Mouse (Mus musculus) hindbrain, postnatal 0 days (tissue): ENCODE measurements at regions not wholly inside any gene's neighbourhood (a gene's known extent, or its start where the extent isn't known, plus 50 kb on each side); places are given as distances from the start of the nearest gene placed in this dataset.

Source experiments
- ATAC-seq: fragments of 200-750 bp; cut with Nextera tagmentation; 2 replicates; pipeline ENCODE4 v1.8.0; 2017; ENCODE audit warnings: mild to moderate bottlenecking, moderate TSS enrichment, moderate library complexity
- DNase-seq: peaks from one replicate; pipeline ENCODE4 v3.0.0-alpha.2; 2015; ENCODE audit warnings: low spot score
- H3K27ac ChIP-seq: fragments of 300-500 bp; sonication (generic); 2 replicates; pipeline ENCODE4 v1.5.1; 2014; ENCODE audit warnings: mild to moderate bottlenecking
- H3K27me3 ChIP-seq: fragments of 300-500 bp; sonication (generic); 2 replicates; pipeline ENCODE4 v1.6.1; 2014; ENCODE audit warnings: low read length, mixed read lengths; ENCODE audit not compliant: insufficient read depth
- H3K36me3 ChIP-seq: fragments of 300-500 bp; sonication (generic); 2 replicates; pipeline ENCODE4 v1.6.1; 2014; ENCODE audit warnings: low read length, mixed read lengths; ENCODE audit not compliant: insufficient read depth
- H3K4me1 ChIP-seq: fragments of 300-500 bp; sonication (generic); 2 replicates; pipeline ENCODE4 v1.6.1; 2014; ENCODE audit warnings: antibody characterized with exemption, low read length, mixed read lengths; ENCODE audit not compliant: insufficient read depth
- H3K4me2 ChIP-seq: fragments of 300-500 bp; sonication (generic); 2 replicates; pipeline ENCODE4 v1.6.1; 2014; ENCODE audit warnings: low read depth, mild to moderate bottlenecking, low read length, moderate library complexity, mixed read lengths
- H3K4me3 ChIP-seq: fragments of 300-500 bp; sonication (generic); 2 replicates; pipeline ENCODE4 v1.5.1; 2014; ENCODE audit warnings: low read length
- H3K9ac ChIP-seq: fragments of 300-500 bp; sonication (generic); replicated peaks from 2 replicates; pipeline ENCODE4 v1.6.1; 2014; ENCODE audit warnings: mild to moderate bottlenecking, low read length, moderate library complexity, mixed read lengths
- H3K9me3 ChIP-seq: fragments of 300-500 bp; sonication (generic); 2 replicates; pipeline ENCODE4 v1.6.1; 2016; ENCODE audit warnings: low read length, mixed read lengths
- CTCF ChIP-seq: IDR thresholded peaks from 2 replicates; pipeline ENCODE4 v1.5.1; 2016; ENCODE audit warnings: antibody characterized with exemption, control low read depth, low read depth
- WGBS: fragments of 180-500 bp; shearing (Covaris S2); extraction: QIAGEN DNeasy Blood & Tissue Kit; methylation state at CpG from one replicate; pipeline ENCODE4 v1.1.7; 2014; 5-methylcytosine and 5-hydroxymethylcytosine counted together

GRCm38 (mm10) chr3:133617036-133617435 lies 72.1 kb upstream of the Tet2 start:
- no peak overlapping the region for H3K4me3 ChIP-seq
- no peaks in the 10 kb centered on the region for H3K9me3 ChIP-seq
- no peak overlapping the region for H3K4me2 ChIP-seq
- H3K27me3 ChIP-seq: no peaks in the 10 kb centered on the region
- no peak for TF ChIP-seq CTCF
- H3K4me1 ChIP-seq: no peaks in the 10 kb centered on the region; the same call in 1 of the 2 replicates
- H3K36me3 ChIP-seq: no peaks in the 10 kb centered on the region
- ATAC-seq (no peak), DNase-seq (no peak)
- no peak overlapping the region for H3K9ac ChIP-seq
- no peak overlapping the region for H3K27ac ChIP-seq
- 74% methylated on average over 2 of the region's 2 CpGs for WGBS

GRCm38 (mm10) chr3:133618491-133618890 lies 73.6 kb upstream of the Tet2 start:
- no peak for DNase-seq
- ATAC-seq: no peak
- WGBS: 92% methylated on average over 3 of the region's 3 CpGs
- Histone ChIP-seq H3K36me3 (no peaks in the 10 kb centered on the region), H3K9me3 (no peaks in the 10 kb centered on the region), H3K9ac (no peak overlapping the region), H3K4me2 (no peak overlapping the region), H3K27me3 (no peaks in the 10 kb centered on the region), H3K27ac (no peak overlapping the region), H3K4me1 (no peaks in the 10 kb centered on the region; the same call in 1 of the 2 replicates), H3K4me3 (no peak overlapping the region)
- no peak for TF ChIP-seq CTCF

- Histone ChIP-seq H3K9me3 (no peaks in the 10 kb centered on the region), H3K4me3 (no peak overlapping the region), H3K36me3 (no peaks in the 10 kb centered on the region), H3K4me1 (no peaks in the 10 kb centered on the region), H3K27ac (no peak overlapping the region), H3K9ac (no peak overlapping the region), H3K27me3 (no peaks in the 10 kb centered on the region), H3K4me2 (no peak overlapping the region)
- no peak for ATAC-seq
- WGBS: 50% methylated on average over 9 of the region's 9 CpGs
- DNase-seq: no peak
- no peak for TF ChIP-seq CTCF
These were observed 78.3 kb upstream of the Tet2 start for GRCm38 (mm10) chr3:133623201-133623744.

GRCm38 (mm10) chr3:133624079-133624875 lies 79.3 kb upstream of the Tet2 start:
- H3K27ac ChIP-seq: no peak overlapping the region
- TF ChIP-seq CTCF: no peak
- H3K4me1 ChIP-seq: no peaks in the 10 kb centered on the region
- WGBS: 76% methylated on average over 3 of the region's 3 CpGs
- no peaks in the 10 kb centered on the region for H3K9me3 ChIP-seq
- H3K4me2 ChIP-seq: no peak overlapping the region
- H3K4me3 ChIP-seq: no peak overlapping the region
- no peak for ATAC-seq
- no peak for DNase-seq
- no peaks in the 10 kb centered on the region for H3K27me3 ChIP-seq
- no peak overlapping the region for H3K9ac ChIP-seq
- H3K36me3 ChIP-seq: no peaks in the 10 kb centered on the region

GRCm38 (mm10) chr3:133625046-133625445 lies 80.1 kb upstream of the Tet2 start:
- WGBS: 96% methylated on average over 3 of the region's 3 CpGs
- H3K4me3 ChIP-seq: no peak overlapping the region
- H3K4me2 ChIP-seq: no peak overlapping the region
- no peak overlapping the region for H3K9ac ChIP-seq
- no peaks in the 10 kb centered on the region for H3K4me1 ChIP-seq
- TF ChIP-seq CTCF: no peak
- no peaks in the 10 kb centered on the region for H3K27me3 ChIP-seq
- no peak for ATAC-seq
- no peak overlapping the region for H3K27ac ChIP-seq
- no peak for DNase-seq
- no peaks in the 10 kb centered on the region for H3K36me3 ChIP-seq
- no peaks in the 10 kb centered on the region for H3K9me3 ChIP-seq

- DNase-seq (no peak), ATAC-seq (no peak)
- no peaks in the 10 kb centered on the region for H3K4me1 ChIP-seq
- WGBS: 64% methylated on average over 1 of the region's 1 CpGs
- no peak overlapping the region for H3K9ac ChIP-seq
- H3K36me3 ChIP-seq: no peaks in the 10 kb centered on the region
- no peak overlapping the region for H3K27ac ChIP-seq
- H3K4me3 ChIP-seq: no peak overlapping the region
- no peaks in the 10 kb centered on the region for H3K9me3 ChIP-seq
- no peak overlapping the region for H3K4me2 ChIP-seq
- no peaks in the 10 kb centered on the region for H3K27me3 ChIP-seq
- no peak for TF ChIP-seq CTCF
These were observed 81.5 kb upstream of the Tet2 start for GRCm38 (mm10) chr3:133626442-133626841.

GRCm38 (mm10) chr3:133627116-133627844 lies 82.3 kb upstream of the Tet2 start:
- H3K27me3 ChIP-seq: no peaks in the 10 kb centered on the region
- no peak overlapping the region for H3K4me3 ChIP-seq
- 86% methylated on average over 3 of the region's 3 CpGs for WGBS
- no peak overlapping the region for H3K27ac ChIP-seq
- H3K36me3 ChIP-seq: no peaks in the 10 kb centered on the region
- H3K9ac ChIP-seq: no peak overlapping the region
- no peak for DNase-seq
- no peak for ATAC-seq
- H3K4me1 ChIP-seq: no peaks in the 10 kb centered on the region
- no peaks in the 10 kb centered on the region for H3K9me3 ChIP-seq
- TF ChIP-seq CTCF: no peak
- H3K4me2 ChIP-seq: no peak overlapping the region
